Mouse (Mus musculus): Measurements from ENCODE around the gene Ppp1r14d.

DNA sequence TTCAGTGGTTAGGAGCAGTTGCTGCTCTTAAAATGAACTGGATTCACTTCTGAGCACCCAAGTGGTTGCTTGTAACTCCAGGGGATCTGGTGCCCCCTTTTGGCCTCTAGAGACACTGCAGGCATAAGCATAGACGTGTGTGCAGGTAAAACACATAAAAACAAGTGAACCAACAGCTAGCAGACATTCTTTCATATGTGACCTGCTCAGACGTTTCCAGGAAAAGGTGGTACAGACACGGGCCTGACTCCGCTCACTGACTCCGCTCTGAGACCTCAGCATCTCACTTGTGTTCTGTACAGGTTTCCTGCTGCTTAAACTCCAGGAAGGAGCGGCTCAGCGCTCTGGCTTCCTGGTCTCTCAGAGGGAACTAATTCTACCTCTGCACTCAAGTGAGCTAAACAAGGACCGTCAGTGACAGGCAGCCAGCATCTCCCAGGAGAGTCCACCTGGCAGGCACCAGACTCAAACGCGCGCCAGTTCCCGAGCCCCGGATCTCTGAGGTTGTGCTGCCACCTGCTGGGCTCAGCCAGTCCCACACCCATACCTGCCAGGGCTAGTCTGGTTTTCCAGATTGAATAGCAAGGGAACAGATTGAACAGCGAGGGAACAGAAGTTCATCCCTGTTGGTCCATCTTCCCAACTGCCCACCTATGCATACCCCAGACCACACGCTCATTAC is 40.5 kb downstream of the Ppp1r14d start:
- TF ChIP-seq CTCF (IDR thresholded peaks at IDR 0.05; ENCODE audit: low read depth) (peak; percentile 87), EP300 (optimal IDR thresholded peaks at IDR 0.05) (no peak)
